Mouse (Mus musculus) C2C12 (cell line): ENCODE results near the gene Tldc1.

ENCODE experiments used
- CTCF ChIP-seq: IDR thresholded peaks from one replicate; pipeline ENCODE4 v1.5.1; 2011; ENCODE audit not compliant: control insufficient read depth, insufficient read depth, insufficient read length
- USF1 ChIP-seq: IDR thresholded peaks from one replicate; pipeline ENCODE4 v1.6.1; 2011; ENCODE audit warnings: low read depth, mild to moderate bottlenecking, control low read depth, moderate library complexity

GRCm38 (mm10) chr8:119801168-119801567 lies 23.0 kb upstream of the Tldc1 start:
- no peak for TF ChIP-seq USF1
- no peak for TF ChIP-seq CTCF
